Mouse (Mus musculus) cerebellum, postnatal 4 days (tissue): ENCODE measurements around the gene Ccl3.

ENCODE experiments used
- DNase-seq, 2 experiments: peaks; one replicate each; pipeline ENCODE4 v3.0.0; 2022; ENCODE audit warnings: low spot score in 2 of 2, mixed read lengths in 1 of 2

Gene Ccl3

GRCm38 (mm10) chr11:83623586-83623985, 25.6 kb downstream of the Ccl3 start:
- no peak for DNase-seq

DNA sequence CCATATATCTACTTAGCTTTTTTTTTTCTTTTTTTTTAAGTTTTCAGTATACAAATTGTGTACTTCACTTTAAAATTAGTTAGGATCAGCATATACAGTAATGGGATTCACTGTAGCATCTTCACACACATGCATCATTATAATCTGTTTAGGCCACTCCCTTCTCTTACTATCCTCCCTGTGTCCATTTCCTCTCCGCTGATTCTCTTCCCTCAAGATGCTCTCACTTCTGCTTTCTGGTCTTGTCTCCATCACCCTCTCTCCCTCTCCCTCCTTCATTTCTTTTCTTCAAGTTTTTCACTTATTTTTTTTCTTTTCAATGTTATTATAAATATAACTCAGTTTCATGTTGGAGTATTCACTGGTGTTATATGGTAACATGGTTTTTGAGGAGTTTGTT, 30.1 kb downstream of the Ccl3 start:
- no peak for DNase-seq

- DNase-seq = no peak
These were observed 30.9 kb downstream of the Ccl3 start for GRCm38 (mm10) chr11:83618238-83618637.

- no peak for DNase-seq
These were observed 32.6 kb downstream of the Ccl3 start for GRCm38 (mm10) chr11:83616586-83616985.

GRCm38 (mm10) chr11:83610900-83611299, 38.3 kb downstream of the Ccl3 start:
- DNase-seq = no peak

DNA sequence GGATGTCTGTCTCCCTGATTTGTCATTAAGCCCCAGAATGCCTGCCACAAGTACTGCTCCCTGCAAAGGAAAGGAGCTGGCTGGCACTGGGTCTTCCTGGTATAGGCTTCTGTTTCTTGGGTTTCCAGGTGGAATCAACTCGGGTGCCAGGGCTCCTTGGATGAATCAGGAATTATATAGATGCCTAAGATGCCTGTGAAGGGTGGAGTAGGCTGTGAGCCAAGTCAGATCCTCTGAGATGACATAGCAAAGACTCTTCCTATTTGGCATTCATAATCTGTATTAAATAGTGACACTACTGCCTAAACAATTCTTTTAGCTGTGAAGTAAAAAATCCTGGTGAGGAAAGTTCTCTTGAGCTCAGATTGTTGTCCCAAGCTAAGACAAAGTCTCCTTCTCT, 42.8 kb downstream of the Ccl3 start:
- DNase-seq = no peak

GRCm38 (mm10) chr11:83605535-83605934, 43.6 kb downstream of the Ccl3 start:
- no peak for DNase-seq

DNA sequence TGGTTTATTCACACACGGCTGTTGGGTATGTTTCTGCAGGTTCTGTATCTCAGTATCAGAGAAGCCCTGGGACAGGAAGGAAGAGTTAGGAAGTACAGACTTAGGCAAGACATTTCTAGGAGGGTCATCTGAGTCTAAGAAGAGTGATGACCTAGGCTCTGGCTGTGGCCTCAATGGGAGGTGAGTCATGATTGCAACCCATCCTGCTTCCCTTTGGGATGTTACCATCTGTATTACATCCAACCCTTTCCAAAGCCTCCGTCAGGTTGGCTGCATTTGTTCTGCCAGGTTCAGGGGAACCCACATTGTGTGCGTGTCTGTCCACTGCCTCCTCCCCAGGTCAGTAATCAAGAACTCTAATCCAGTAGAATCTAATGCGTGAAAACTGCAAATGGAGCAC, 44.5 kb downstream of the Ccl3 start:
- no peak for DNase-seq

DNA sequence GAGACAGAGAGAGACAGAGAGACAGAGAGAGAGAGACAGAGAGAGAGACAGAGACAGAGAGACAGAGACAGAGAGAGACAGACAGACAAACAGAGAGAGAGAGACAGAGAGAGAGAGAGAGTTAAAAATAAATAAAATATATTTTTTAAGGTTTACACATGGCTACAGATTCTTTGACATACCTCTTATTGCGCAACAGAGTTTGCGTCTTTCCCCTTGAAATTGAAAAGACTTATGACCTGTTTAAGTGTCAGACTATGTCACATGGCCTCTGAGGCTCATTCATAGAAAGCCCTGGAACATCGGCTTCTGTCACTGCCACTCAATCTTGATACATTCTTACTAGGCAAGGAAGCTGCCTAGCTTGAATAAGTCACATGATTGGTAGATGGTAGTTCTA, 45.8 kb downstream of the Ccl3 start:
- DNase-seq = no peak

DNA sequence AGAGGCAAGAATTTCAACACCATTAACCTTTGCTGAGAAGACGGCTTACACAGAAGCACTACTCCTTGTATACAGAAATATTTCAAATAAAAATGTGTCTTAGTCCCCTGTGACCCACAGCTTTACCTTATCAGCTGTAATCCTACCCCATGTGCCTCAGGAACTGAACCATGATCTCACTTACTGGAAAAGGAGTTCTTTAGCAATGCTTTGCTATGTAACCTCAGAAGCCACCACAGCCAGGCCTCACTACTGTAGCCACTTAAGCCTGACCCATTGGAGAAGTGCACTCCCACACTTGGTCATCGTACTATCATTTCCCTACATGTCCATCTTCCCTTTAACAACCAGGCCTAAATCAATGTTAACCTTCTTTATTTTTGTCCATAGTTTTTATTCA, 48.6 kb downstream of the Ccl3 start:
- no peak for DNase-seq

- DNase-seq = no peak
These were observed 50.2 kb downstream of the Ccl3 start for GRCm38 (mm10) chr11:83598991-83599390.

DNA sequence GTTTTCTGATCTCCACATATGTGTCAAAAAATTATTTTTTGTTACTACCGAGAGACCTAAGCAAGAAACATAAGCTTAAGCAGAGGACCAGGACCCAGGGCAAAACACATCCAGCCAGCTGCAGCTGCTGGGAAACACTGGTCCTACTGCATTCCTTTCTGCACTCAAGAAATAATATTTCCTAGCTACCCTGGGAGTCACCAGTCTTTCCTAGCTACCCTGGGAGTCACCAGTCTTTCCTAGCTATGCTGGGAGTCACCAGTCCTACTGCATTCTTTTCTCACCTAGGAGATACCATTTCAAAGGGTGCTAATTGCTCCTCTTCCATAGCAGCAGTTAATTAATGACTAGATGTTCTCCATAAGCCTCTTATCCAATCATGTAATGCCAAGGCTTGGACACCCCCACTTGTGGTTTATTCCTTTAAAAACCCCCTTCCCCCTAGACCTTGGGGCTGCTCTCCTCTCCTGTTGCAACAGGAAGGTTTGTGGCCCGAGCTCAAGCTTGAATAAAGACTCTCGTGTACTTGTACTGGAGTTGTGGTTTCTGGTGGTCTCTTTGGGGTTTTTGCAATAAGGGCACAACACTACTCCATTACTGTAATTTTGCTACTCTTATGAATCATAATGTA, 50.8 kb downstream of the Ccl3 start:
- DNase-seq = no peak
